ENCODE assay signal across 13 mouse cellular contexts in genomic region chr13:99235428-99236210, GRCm38 (mm10). TPM values are rescaled to one million over a fixed set of nuclear protein-coding genes. Genes with fewer than 3 reads are reported as not detected.
DNase-seq lines count a peak whose midpoint lies in the region; ATAC-seq and TF ChIP-seq lines count a peak whose summit lies in the region.
"Had no signal": no experiment of that assay in that cellular context is flagged by ENCODE, and none has a peak within 500 bp of the region (broad histone marks: within the 10 kb centered on the region; RNA-seq: fewer than 3 reads in every experiment).

No protein-coding gene starts in this region.

- H3K4me3 ChIP-seq in kidney, embryonic 16.5 days (ENCODE audit: low read length), result no peak overlapping the region
- no peak overlapping the region for H3K4me3 ChIP-seq in stomach, postnatal 0 days (ENCODE audit: low read depth, low read length)

- 53% methylated on average over 20 of the region's 20 CpGs for WGBS in kidney, embryonic 16.5 days
- WGBS in stomach, postnatal 0 days, result 62% methylated on average over 20 of the region's 20 CpGs

- H3K36me3 ChIP-seq in kidney, embryonic 16.5 days (ENCODE audit: insufficient read depth, low read length), result no peaks in the 10 kb centered on the region
- H3K36me3 ChIP-seq in stomach, postnatal 0 days (ENCODE audit: control insufficient read depth, insufficient read depth, low read length), result no peaks in the 10 kb centered on the region
- H3K36me3 ChIP-seq: G1E had no signal

- peaks cover 48% of the 10 kb centered on the region for H3K4me1 ChIP-seq in kidney, embryonic 16.5 days (ENCODE audit: insufficient read depth, low read length)
- peaks cover 14% of the 10 kb centered on the region for H3K4me1 ChIP-seq in stomach, postnatal 0 days (replicated peaks; ENCODE audit: control insufficient read depth, insufficient read depth)

- TF ChIP-seq CTCF in stomach, postnatal 0 days (IDR thresholded peaks at IDR 0.05; ENCODE audit: low read depth), result no peak

- no peak overlapping the region for H3K4me2 ChIP-seq in kidney, embryonic 16.5 days (replicated peaks; ENCODE audit: low read depth, low read length)
- no peak overlapping the region for H3K4me2 ChIP-seq in stomach, postnatal 0 days (replicated peaks; ENCODE audit: low read depth)

- no peaks in the 10 kb centered on the region for H3K27me3 ChIP-seq in kidney, embryonic 16.5 days (ENCODE audit: insufficient read depth, low read length)
- no peaks in the 10 kb centered on the region for H3K27me3 ChIP-seq in stomach, postnatal 0 days (ENCODE audit: control insufficient read depth, insufficient read depth, low read length)

- TF ChIP-seq EP300 in stomach, postnatal 0 days (optimal IDR thresholded peaks at IDR 0.05), result no peak

- H3K27ac ChIP-seq in kidney, embryonic 16.5 days (ENCODE audit: low read length), result peak overlapping the region; percentile 65
- 0 out of 2 replicates have a peak overlapping the region, but pooled peaks have one; percentile 4 for H3K27ac ChIP-seq in stomach, postnatal 0 days (replicated peaks)

- no peaks in the 10 kb centered on the region for H3K9me3 ChIP-seq in kidney, embryonic 16.5 days (ENCODE audit: low read length)
- H3K9me3 ChIP-seq in stomach, postnatal 0 days (ENCODE audit: control insufficient read depth, low read length), result no peaks in the 10 kb centered on the region
- H3K9me3 ChIP-seq: G1E had no signal

- peak; percentile 36; the same call in 1 of the 2 replicates for ATAC-seq in frontal cortex, adult (ENCODE audit: low TSS enrichment)
- no peak for ATAC-seq in kidney, embryonic 16.5 days (ENCODE audit: low FRiP score, low TSS enrichment)
- ATAC-seq in stomach, postnatal 0 days (ENCODE audit: low FRiP score, low TSS enrichment), result no peak
- ATAC-seq: activated CD4-positive, CD25-positive, alpha-beta regulatory T cell, adult 4 months; hindbrain, embryonic 16.5 days had no signal

- no peak for DNase-seq in frontal cortex, postnatal 14 days (ENCODE audit: low spot score in 2 of 2)
- DNase-seq in kidney, adult 18-20 months, result no peak
- peak; percentile 20 to 29 for DNase-seq in right cerebral cortex, adult 2 months (ENCODE audit: low spot score in 2 of 2)
- no peak for DNase-seq in right cerebral cortex, postnatal 4 days
- no peak for DNase-seq in stomach, postnatal 0 days (ENCODE audit: low spot score)
- no peak for DNase-seq in spleen, adult 12 weeks (ENCODE audit: low spot score)
- DNase-seq: cerebellum, postnatal 25 days; spleen, adult 18-20 months had no signal

- 0 out of 2 replicates have a peak overlapping the region, but pooled peaks have one; percentile 31 for H3K9ac ChIP-seq in kidney, embryonic 16.5 days (replicated peaks; ENCODE audit: low read length)
- H3K9ac ChIP-seq in stomach, postnatal 0 days (ENCODE audit: low read length), result no peak overlapping the region

RNA-seq across cellular contexts. Expression of gene Zfp366, which starts 51.0 kb away (rescaled TPM):
- polyA plus RNA-seq in kidney, embryonic 16.5 days (2015; fragmentation: Nextera tagmentation; extraction: Ambion mirVana), result 0.96 and 1.1 TPM in 2 replicates
- polyA plus RNA-seq in stomach, postnatal 0 days (2015; fragmentation: Nextera tagmentation; extraction: Ambion mirVana), result 0.25 and 0.33 TPM in 2 replicates
- polyA plus RNA-seq: activated CD4-positive, CD25-positive, alpha-beta regulatory T cell, adult 4 months; G1E had no signal

Comparison
In these comparisons a context has a peak if more than half of its experiments do, and no peak if none do; other contexts are left out.
1. DNase-seq: peak in right cerebral cortex, adult 2 months (2 of 2); none in frontal cortex, postnatal 14 days (0 of 2), kidney, adult 18-20 months (single experiment), right cerebral cortex, postnatal 4 days (single experiment), stomach, postnatal 0 days (single experiment) and spleen, adult 12 weeks (single experiment).